Mouse (Mus musculus): ENCODE data around the gene Gm28434. TPM values are rescaled to one million over a fixed set of nuclear protein-coding genes. Genes with fewer than 3 reads are reported as not detected.

The Gm28434 gene
- not detected in 2 replicates for polyA plus RNA-seq (2015; fragmentation: Nextera tagmentation; extraction: Ambion mirVana)

DNA sequence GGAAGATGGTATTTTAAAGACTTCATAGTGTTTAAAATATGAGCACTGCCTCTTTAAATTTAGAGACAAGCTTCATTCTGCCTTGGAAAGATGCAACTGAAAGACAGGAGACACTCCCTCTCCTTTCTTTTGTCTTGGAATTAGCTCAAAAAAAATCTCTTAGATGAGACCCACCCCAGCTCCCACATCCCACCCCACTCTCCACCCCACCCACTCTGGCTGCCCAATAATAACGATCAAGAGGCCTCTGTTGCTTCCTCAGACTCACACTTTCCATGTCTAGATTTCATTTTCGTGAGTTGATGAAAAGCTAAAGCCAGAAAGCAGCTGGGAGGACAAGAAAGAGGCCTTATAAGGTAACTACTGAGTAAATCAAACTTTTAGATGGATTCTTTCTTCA, at the start of gene Gm28434, which contains the start of gene 2310003L06Rik:
Gm28434 (plus strand) TSS at position 317 of the 400 bp plus-strand sequence.
2310003L06Rik (plus strand) TSS at position 259 of the 400 bp plus-strand sequence.
- Histone ChIP-seq H3K27me3 (replicated peaks) (no peaks in the 10 kb centered on the region), H3K4me2 (no peak within 1 kb of the TSS), H3K9me3 (no peaks in the 10 kb centered on the region), H3K4me3 (no peak within 1 kb of the TSS), H3K9ac (no peak within 1 kb of the TSS), H3K4me1 (no peaks in the 10 kb centered on the region), H3K36me3 (replicated peaks) (no peaks in the 10 kb centered on the region), H3K27ac (no peak within 1 kb of the TSS)
- no peak for ATAC-seq (replicated peaks)
- WGBS: 52% methylated on average over 2 of the region's 2 CpGs

DNA sequence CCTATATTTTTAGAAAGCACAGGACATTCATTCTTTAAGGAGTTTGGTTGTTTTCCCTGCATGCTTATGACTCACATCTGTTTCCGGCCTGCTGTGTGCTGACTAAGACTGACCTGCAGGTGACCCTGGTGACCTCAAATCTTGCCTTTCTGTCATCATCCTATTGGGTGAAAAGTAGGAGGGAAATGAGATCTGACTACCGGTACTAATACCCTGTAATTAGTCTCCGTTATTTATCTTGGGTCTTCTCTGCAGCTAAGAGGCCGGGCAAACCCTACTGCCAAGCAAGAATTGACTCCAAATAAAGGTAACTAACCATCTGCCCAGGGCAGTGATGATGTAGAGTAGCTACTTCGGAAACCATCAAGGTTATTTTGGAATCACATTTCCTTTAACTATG, 43.9 kb upstream of the Gm28434 start, which contains the start of gene Csn3:
Csn3 (plus strand) TSS at position 208 of the 400 bp plus-strand sequence.
- no peaks in the 10 kb centered on the region for H3K4me1 ChIP-seq
- H3K27me3 ChIP-seq (replicated peaks): no peaks in the 10 kb centered on the region
- no peak within 1 kb of the TSS for H3K4me2 ChIP-seq
- no peak within 1 kb of the TSS for H3K4me3 ChIP-seq
- H3K9me3 ChIP-seq: no peaks in the 10 kb centered on the region
- H3K9ac ChIP-seq: no peak within 1 kb of the TSS
- WGBS: 33% methylated on average over 5 of the region's 5 CpGs
- no peak within 1 kb of the TSS for H3K27ac ChIP-seq
- H3K36me3 ChIP-seq (replicated peaks): no peaks in the 10 kb centered on the region
- no peak for ATAC-seq (replicated peaks)

- no peak overlapping the region for H3K4me3 ChIP-seq
- H3K27me3 ChIP-seq (replicated peaks): no peaks in the 10 kb centered on the region
- WGBS: 55% methylated on average over 1 of the region's 1 CpGs
- no peak overlapping the region for H3K9ac ChIP-seq
- no peak overlapping the region for H3K27ac ChIP-seq
- no peak for ATAC-seq (replicated peaks)
- H3K4me1 ChIP-seq: no peaks in the 10 kb centered on the region
- H3K9me3 ChIP-seq: no peaks in the 10 kb centered on the region
- H3K4me2 ChIP-seq: no peak overlapping the region
- H3K36me3 ChIP-seq (replicated peaks): no peaks in the 10 kb centered on the region
Observed at GRCm38 (mm10) chr5:87931603-87932002, 37.7 kb upstream of the Gm28434 start.

DNA sequence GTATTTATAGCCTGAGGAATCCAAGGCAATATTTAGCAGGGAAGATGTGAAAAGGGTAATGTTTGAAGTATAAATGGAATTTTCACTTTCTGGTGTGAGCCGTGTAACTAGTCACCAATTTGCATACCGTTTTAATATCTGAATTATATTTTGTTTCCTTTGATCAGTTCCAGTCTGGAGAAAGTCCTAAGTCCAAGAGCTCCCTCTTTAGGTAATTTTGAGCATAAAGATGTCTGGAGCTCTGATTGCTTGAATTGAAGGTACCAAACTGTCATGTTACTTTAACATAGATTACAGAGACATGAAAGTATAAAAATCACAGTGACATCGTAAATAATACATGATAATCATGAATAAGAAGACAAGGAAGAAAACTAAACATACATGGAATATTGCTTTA, 28.6 kb upstream of the Gm28434 start:
- H3K4me3 ChIP-seq: no peak overlapping the region
- no peak overlapping the region for H3K27ac ChIP-seq
- no peak overlapping the region for H3K4me2 ChIP-seq
- 0 out of 2 replicates have a peak, but pooled peaks have one; percentile 73 for ATAC-seq (replicated peaks)
- no peaks in the 10 kb centered on the region for H3K27me3 ChIP-seq (replicated peaks)
- no peaks in the 10 kb centered on the region for H3K36me3 ChIP-seq (replicated peaks)
- no peak overlapping the region for H3K9ac ChIP-seq
- H3K4me1 ChIP-seq: no peaks in the 10 kb centered on the region
- H3K9me3 ChIP-seq: no peaks in the 10 kb centered on the region
- WGBS: 42% methylated on average over 3 of the region's 3 CpGs

DNA sequence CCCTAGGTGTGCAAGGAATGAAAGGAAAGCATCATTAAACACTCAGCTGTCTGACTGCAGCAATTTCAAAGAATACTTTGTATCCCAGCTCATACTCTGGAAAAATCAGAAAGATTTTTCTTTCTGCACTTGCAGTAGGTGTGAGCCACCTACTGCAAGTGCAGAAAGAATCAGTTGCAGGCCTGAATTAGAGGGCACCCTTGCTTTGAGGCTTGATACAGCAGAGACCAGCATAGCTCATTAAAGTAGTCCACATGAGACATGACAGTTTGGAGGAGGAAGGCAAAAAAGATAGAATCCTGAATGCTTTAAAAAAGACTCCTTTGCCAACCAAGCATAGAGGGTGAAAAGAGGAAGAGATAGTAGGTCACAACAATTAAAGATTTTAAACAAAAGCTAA, 26.8 kb upstream of the Gm28434 start:
- Histone ChIP-seq H3K4me3 (no peak overlapping the region), H3K4me1 (no peaks in the 10 kb centered on the region), H3K36me3 (replicated peaks) (no peaks in the 10 kb centered on the region), H3K9ac (no peak overlapping the region), H3K9me3 (no peaks in the 10 kb centered on the region), H3K4me2 (no peak overlapping the region), H3K27me3 (replicated peaks) (no peaks in the 10 kb centered on the region), H3K27ac (no peak overlapping the region)
- ATAC-seq (replicated peaks): peak; percentile 80; the same call in 1 of the 2 replicates

GRCm38 (mm10) chr5:87951836-87952235, 17.5 kb upstream of the Gm28434 start:
- Histone ChIP-seq H3K4me2 (no peak overlapping the region), H3K9ac (no peak overlapping the region), H3K27ac (no peak overlapping the region), H3K9me3 (no peaks in the 10 kb centered on the region), H3K4me3 (no peak overlapping the region), H3K4me1 (no peaks in the 10 kb centered on the region), H3K27me3 (replicated peaks) (no peaks in the 10 kb centered on the region), H3K36me3 (replicated peaks) (no peaks in the 10 kb centered on the region)
- ATAC-seq (replicated peaks): no peak

- H3K4me2 ChIP-seq: no peak within 1 kb of the TSS
- H3K27me3 ChIP-seq (replicated peaks): no peaks in the 10 kb centered on the region
- ATAC-seq (replicated peaks): no peak
- no peak within 1 kb of the TSS for H3K4me3 ChIP-seq
- H3K4me1 ChIP-seq: no peaks in the 10 kb centered on the region
- H3K27ac ChIP-seq: no peak within 1 kb of the TSS
- no peaks in the 10 kb centered on the region for H3K9me3 ChIP-seq
- H3K9ac ChIP-seq: no peak within 1 kb of the TSS
- H3K36me3 ChIP-seq (replicated peaks): no peaks in the 10 kb centered on the region
- 94% methylated on average over 3 of the region's 3 CpGs for WGBS
Observed at GRCm38 (mm10) chr5:87979139-87979538, 9.8 kb downstream of the Gm28434 start, which contains the start of gene Cabs1. Gene Cabs1, plus strand, starts transcription at chr5:87979439.

DNA sequence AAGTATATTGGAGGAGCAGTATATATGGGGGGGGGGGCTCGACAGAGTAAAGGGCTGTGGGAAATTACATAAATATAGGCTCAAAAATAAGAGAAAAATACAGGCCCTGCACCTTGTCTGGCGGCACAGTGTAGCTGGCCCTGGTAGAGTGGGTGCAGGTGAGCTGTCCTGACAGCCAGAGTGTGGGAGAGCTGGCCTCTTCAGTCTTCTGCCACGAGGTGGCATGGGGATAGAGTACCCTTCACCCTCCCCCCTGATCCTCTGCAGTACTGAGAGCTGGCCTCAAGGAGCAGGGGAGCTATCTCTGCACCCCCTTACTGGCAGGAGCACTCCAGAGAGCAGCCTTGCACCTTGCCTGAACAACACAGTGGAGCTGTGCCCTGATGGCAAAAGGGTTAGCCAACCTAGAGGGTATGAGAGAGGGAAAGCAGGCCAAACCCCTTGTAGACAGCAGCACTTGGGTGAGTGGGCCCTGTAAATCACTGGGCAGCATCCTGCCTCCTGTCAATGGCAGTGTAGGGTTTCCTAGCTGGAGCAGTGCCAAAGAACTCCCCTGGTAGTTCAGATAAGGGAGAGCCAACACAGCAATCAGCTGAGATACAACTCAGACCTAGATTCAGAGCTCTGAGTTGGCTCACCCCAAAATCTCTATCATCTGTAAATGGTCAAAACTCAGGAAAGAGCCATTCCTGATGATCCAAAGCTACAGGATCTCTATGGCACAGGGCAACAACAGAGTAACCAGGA, 13.3 kb downstream of the Gm28434 start:
- H3K4me3 ChIP-seq: no peak overlapping the region
- ATAC-seq (replicated peaks): no peak
- 63% methylated on average over 3 of the region's 3 CpGs for WGBS

DNA sequence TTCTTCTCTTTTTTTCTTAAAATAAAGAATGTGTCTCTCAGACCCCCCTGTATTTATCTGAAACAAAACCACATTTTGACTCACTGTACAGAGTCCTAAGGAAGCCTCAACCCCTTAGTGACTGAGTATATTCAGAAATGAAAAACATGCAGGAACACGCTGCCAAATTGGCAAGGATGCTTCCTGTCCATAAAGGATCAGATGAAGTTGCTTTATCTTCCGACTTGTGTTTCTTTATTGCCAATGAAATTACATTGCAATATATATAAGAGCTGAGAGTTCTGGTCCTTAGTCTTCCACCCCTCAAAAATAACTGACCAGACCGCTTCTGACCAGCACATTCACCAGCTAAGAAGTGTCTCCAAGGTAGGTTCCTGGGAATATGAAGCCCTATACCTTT, 32.9 kb downstream of the Gm28434 start, which contains the start of gene Smr3a:
Smr3a (plus strand) TSS at position 301 of the 400 bp plus-strand sequence.
- Histone ChIP-seq H3K9me3 (no peaks in the 10 kb centered on the region), H3K4me1 (no peaks in the 10 kb centered on the region), H3K4me3 (no peak within 1 kb of the TSS), H3K27me3 (replicated peaks) (no peaks in the 10 kb centered on the region), H3K27ac (no peak within 1 kb of the TSS), H3K9ac (no peak within 1 kb of the TSS), H3K4me2 (no peak within 1 kb of the TSS), H3K36me3 (replicated peaks) (no peaks in the 10 kb centered on the region)
- ATAC-seq (replicated peaks): no peak
- 92% methylated on average over 3 of the region's 3 CpGs for WGBS

More for the DNA sequence above, 13.3 kb downstream of the Gm28434 start:
- no peaks in the 10 kb centered on the region for H3K27me3 ChIP-seq (replicated peaks)
- no peaks in the 10 kb centered on the region for H3K4me1 ChIP-seq
- H3K27ac ChIP-seq: no peak overlapping the region
- no peak overlapping the region for H3K9ac ChIP-seq
- no peaks in the 10 kb centered on the region for H3K36me3 ChIP-seq (replicated peaks)
- H3K4me2 ChIP-seq: no peak overlapping the region
- no peaks in the 10 kb centered on the region for H3K9me3 ChIP-seq

DNA sequence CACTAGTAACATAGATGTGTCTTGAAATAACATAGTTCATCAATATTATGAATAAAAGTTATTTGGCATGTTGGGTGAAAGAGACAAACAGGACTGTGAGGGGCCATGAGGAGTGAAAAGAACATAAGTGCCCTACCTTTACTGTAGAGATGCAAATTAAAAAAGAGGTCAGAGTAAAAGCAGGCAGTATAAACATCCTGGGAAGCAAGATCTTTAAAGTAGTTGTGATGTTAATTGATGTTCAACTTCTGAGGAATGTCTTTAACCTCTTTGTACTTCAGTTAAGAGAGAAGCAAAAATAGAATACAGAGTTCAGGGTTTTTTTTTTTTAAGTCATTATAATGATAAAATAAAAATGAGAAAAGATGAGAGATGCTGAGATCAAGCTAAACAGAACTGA, 35.9 kb downstream of the Gm28434 start:
- ATAC-seq (replicated peaks): no peak
- Histone ChIP-seq H3K9ac (no peak overlapping the region), H3K4me3 (no peak overlapping the region), H3K4me2 (no peak overlapping the region), H3K36me3 (replicated peaks) (no peaks in the 10 kb centered on the region), H3K9me3 (no peaks in the 10 kb centered on the region), H3K27ac (no peak overlapping the region), H3K27me3 (replicated peaks) (no peaks in the 10 kb centered on the region), H3K4me1 (no peaks in the 10 kb centered on the region)

Other genes with a start within 250 kb of the Gm28434 start
- not detected in 2 replicates for gene Csn1s2a, start 194.9 kb upstream of the Gm28434 start, polyA plus RNA-seq (2015; fragmentation: Nextera tagmentation; extraction: Ambion mirVana)
- gene Csn1s2b, start 161.4 kb upstream of the Gm28434 start, polyA plus RNA-seq (2015; fragmentation: Nextera tagmentation; extraction: Ambion mirVana): not detected in 2 replicates
- not detected in 2 replicates for gene Prr27, start 143.8 kb upstream of the Gm28434 start, polyA plus RNA-seq (2015; fragmentation: Nextera tagmentation; extraction: Ambion mirVana)
- not detected in 2 replicates for gene Odam, start 84.5 kb upstream of the Gm28434 start, polyA plus RNA-seq (2015; fragmentation: Nextera tagmentation; extraction: Ambion mirVana)
- gene Csn3, start 43.9 kb upstream of the Gm28434 start, polyA plus RNA-seq (2015; fragmentation: Nextera tagmentation; extraction: Ambion mirVana): not detected in 2 replicates
- gene 2310003L06Rik, start 58 bp upstream of the Gm28434 start, polyA plus RNA-seq (2015; fragmentation: Nextera tagmentation; extraction: Ambion mirVana): not detected in 2 replicates
- gene Cabs1, start 9.9 kb downstream of the Gm28434 start, polyA plus RNA-seq (2015; fragmentation: Nextera tagmentation; extraction: Ambion mirVana): not detected in 2 replicates
- gene Smr3a, start 33.0 kb downstream of the Gm28434 start, polyA plus RNA-seq (2015; fragmentation: Nextera tagmentation; extraction: Ambion mirVana): not detected in 2 replicates
- gene Smr2, start 117.0 kb downstream of the Gm28434 start, polyA plus RNA-seq (2015; fragmentation: Nextera tagmentation; extraction: Ambion mirVana): not detected in 2 replicates
- gene Gm11116, start 142.0 kb downstream of the Gm28434 start, polyA plus RNA-seq (2015; fragmentation: Nextera tagmentation; extraction: Ambion mirVana): not detected in 2 replicates
- not detected in 2 replicates for gene Gm11115, start 184.6 kb downstream of the Gm28434 start, polyA plus RNA-seq (2015; fragmentation: Nextera tagmentation; extraction: Ambion mirVana)

Measured in midbrain, embryonic 15.5 days (tissue).